Mouse (Mus musculus) erythroid progenitor cell, adult 5-6 weeks (primary cell): Measurements from ENCODE around the gene Osgep. TPM values are rescaled to one million over a fixed set of nuclear protein-coding genes. Genes with fewer than 3 reads are reported as not detected.
"Not testable (repeated sequence)": the region's sequence is repeated elsewhere in the genome, so short reads cannot be mapped to it uniquely, and the experiment has no call there.

Experiments
- ATAC-seq: replicated peaks from 2 replicates; pipeline ENCODE4 v1.8.0; 2016; ENCODE audit warnings: moderate number of reproducible peaks, mild to moderate bottlenecking, moderate TSS enrichment, inconsistent platforms; ENCODE audit not compliant: poor library complexity, low FRiP score, severe bottlenecking
- total RNA-seq, 2 experiments: library from RNA; stranded (forward) in 1 of 2; stranded (reverse) in 1 of 2; fragments of 150-400 nt in 1 of 2; fragments of 186-747, 209-891 nt in 1 of 2; gene quantifications; 2 replicates each; pipeline versions ENCODE4 v1.2.3 to v1.2.4; 2015 to 2017; ENCODE audit warnings: low replicate concordance in 2 of 2

Osgep gene
- total RNA-seq, 2 experiments from 2014 or later: 14.8 to 75.5 TPM

DNA sequence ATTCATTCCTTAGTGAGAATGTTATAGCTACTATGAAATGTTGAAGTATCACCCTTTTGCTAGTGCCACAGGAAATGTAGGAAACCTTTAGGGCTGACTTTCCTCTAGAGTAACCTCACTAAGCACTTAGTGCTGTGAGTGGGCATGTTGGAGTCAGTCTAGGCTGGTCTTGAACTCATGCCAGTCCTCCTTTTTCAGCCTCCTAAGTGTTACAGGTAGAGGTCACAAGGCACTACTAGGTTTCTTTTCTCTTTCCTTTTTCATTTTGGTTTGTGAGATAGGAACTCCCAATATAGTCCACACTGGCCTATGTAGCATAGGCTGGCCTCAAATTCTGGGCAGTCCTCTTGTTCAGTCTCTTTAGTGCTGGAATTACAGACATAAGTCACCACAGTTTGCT lies 29.3 kb downstream of the Osgep start:
- ATAC-seq: no peak

DNA sequence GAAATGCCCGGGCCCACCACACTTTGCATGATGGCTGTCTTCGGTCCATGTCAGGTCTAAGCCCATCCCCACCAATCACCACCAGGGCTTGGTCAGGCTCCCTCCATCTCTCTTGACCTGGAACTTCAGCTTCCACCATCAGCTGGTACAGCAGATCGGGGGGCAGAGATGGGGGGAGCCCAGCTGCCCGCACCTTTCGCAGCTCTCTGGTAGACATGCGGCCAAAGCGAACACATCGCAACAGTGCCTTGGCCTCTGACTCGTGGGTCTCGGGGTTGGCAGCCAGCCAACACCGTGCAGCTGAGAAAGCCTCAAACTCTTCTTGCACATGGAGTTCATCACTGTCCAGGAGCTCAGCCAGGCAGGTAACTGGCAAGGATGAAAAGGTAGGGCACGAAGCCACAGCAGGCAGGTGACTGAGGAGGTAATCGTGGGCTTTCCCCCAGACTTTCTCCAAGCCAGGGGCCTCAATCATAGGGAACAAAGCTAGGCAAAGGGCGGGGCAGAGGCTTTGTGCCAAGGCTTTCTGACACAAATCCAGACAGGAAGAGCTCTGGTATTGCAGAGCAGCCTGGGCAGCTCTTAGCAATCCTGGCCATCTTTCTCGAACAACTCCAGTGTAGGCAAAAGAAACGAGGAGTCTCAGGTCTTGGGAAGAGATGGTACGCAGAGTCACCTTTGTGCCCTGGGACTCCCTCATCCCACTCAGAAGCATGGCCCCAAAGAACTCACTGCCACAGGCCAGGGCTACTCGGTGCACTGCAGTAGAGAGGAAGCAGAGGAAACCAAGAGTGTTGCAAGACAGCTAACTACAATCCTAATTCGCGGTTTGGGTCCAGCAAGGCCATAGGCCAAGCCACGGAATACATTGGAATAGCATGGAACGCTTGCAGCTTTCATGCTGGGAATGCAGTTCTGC lies 31.9 kb downstream of the Osgep start:
- ATAC-seq: no peak

DNA sequence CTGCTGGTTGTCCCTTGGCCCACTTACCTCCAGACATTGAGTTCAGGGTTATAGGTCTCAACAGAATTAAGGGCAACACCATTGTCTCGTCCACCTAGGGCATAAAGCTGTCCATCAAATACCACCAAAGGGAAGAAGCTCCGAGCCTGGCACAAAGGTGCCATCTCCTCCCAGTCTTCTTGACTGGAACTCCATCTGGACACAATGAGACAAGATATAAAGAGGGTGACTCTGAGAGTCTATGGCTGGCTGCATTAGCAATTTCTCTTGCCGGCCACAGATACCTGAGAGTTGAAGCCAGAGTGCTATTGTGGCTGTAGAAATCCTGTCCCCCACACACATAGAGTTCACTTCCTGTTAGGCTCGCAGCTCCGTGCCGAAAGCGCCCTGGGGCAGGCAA lies 32.6 kb downstream of the Osgep start:
- no peak for ATAC-seq

DNA sequence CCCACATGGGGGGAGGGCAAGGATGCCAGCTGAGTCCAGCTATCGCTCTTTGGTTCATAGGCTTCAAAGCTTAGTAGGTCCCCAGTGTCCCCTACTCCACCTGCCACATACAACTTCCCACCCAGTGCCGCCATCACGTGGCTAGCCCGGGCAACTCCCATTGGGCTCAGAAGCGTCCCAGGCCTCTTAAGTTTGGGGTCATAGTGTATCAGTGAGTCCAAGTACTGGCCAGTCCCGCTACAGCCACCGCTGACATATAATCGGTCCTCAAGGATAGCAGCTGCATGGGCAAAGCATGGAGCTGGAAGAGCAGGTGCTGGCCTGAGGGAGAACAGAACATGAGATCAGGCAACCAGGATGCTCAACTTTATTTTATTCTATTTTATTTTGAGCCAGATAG lies 33.1 kb downstream of the Osgep start:
- no peak for ATAC-seq

DNA sequence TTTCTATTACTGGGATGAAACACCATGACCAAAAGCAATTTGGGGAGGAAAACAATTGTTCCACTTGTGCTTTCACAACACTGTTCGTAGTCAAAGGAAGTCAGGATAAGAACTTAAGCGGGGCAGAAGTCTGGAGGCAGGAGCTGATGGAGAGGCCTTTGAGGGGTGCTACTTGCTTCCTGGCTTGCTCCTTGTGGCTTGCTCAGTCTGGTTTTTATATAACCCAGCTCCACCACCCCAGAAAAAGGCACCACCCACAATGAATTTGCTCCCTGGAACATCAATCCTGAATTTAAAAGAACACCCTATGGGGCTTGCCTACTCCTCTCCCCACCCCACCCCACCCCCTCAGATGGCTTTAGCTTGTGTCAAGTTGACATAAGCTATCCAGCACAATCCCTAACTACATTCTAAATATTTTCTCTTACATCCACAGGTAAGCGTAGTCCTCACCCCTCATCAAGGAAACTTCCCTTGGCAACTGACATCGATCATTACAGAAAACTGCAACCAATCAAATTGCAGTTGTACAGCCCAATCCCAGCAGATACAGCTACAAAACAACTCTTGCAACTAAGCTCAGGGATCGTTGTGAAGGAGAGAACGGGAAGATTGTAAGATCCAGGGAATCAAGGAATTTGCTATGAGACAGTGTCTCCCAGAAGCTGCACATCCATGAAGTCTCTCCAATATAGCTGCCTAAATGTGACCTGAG lies 48.3 kb downstream of the Osgep start:
- ATAC-seq: no peak

DNA sequence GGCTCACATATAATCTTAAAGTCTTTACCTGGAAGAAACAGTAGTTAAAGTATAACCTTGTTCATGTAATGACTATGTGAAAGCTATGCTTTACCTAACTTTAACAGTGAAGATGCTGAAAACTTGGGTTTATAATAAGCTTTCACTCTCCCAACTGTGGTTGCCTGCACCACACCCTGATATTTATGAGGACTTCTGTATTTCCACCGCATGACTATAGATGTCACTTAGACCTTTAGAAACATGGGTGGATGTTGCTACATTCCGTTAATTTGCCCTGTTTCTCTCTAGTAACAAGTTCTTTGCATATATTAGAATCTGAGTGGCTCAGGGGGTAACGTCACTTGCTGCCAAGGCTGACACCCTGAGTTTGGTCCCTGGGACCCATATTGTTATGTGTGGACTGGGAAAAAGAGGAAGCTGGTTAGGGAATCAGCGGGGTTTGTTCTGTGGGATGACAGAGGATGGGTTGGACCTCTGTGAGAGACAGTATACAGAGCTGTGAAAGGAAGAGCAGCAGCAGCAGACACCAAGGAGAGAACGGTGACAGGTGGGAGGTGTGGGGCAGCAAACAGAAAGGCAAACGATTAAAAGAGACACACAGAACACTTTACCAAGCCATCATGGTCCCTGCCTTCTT lies 49.0 kb downstream of the Osgep start:
- no peak for ATAC-seq

DNA sequence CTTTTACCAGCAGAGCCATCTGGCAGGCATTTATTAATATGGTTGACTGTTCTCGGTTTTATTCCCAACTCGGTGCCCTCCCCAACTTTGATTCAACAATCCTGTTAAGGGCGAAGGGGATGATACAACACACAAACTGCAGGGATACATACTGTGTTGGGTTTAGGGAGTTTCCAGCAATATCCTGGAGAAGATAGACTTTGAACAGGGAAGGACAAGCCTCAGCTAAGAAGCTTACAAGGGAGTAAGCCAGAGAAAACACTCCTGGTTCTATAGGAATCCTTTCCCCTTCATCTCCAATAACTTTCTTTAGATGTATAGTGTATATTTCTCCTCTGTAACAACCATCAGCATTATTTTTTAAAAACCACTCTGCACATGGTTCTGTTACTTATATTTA lies 49.5 kb downstream of the Osgep start:
- ATAC-seq: no peak

DNA sequence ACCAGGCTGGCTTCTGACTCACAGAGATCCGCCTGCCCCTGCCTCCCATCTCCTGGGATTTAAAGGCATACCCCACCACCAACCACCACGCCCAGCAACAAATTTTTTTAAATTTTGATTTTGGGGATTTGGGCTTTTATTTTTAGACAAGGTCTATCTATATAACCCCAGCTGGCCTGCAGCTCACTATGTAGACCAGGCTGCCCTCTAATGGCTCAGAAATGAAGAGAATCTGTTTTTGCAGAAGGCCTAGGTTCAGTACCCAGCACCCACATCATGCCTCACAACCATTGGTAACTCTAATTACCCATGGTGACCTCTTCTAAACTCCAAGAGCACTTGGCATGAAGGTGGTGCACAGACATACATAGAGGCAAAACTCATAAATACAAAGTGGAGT lies 53.4 kb downstream of the Osgep start:
- no peak for ATAC-seq

DNA sequence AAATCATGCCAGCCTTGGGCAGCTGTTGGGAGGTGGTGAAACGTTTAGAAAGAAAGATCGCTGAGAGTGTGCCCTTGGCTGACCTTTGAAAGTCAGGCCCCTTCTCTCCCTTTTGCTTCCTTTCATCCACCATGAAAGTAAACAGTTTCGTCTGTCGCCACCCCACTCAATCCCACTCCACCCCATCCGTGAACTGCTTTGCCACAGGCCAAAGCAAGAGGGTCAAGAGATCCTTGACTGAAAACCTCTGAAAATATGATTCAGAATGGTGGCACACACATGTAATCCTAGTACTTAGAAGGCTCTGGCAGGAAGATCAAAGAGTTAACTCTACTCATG lies 53.9 kb downstream of the Osgep start:
- no peak for ATAC-seq

DNA sequence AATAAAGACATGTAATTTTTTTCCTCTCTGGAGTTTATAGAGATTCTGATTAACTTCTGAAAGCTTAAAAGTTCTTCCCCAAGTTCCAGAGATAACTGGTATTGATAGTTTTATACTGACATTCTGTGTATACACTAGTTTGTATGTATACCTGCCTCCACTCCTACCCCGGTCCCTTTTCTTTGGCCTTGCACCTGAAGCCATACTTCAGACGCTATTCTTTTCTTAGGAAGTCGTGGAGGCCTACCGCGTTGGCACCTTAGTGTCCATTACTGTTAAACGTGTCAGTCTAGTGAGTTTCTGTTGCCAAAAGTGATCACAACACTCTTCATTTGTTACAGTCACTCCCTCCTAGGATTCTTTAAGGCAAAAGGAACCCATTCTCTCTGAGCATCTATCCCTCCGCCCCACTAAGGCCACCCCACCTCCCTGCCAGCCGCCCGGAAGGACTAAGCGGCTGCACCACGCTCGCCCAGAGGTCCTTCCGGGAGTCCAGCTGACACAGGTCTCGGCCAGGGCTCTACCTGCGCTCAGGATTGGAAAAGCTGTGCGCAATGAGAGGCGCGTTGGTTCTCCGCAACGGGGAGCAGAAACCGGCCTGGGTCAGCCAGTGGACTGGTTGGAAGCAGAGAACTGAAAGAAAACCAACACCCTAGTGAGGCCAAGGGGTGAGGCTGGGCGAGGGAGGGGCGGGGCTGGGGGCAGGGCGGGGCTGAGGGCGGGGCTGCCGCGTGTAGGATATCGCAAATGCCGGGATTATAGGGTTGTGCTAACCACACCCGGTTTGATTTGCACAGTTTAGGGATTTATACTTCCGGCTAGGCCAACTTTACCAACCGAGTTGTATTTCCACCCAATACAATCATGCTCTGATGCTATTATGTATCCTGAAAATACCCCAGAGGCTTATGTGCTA lies 54.5 kb downstream of the Osgep start, which contains the start of gene Tep1:
TSS of gene Tep1 (minus strand) at position 672 of the 916 bp plus-strand sequence.
- ATAC-seq: peak; percentile 54; the same call in 1 of the 2 replicates

DNA sequence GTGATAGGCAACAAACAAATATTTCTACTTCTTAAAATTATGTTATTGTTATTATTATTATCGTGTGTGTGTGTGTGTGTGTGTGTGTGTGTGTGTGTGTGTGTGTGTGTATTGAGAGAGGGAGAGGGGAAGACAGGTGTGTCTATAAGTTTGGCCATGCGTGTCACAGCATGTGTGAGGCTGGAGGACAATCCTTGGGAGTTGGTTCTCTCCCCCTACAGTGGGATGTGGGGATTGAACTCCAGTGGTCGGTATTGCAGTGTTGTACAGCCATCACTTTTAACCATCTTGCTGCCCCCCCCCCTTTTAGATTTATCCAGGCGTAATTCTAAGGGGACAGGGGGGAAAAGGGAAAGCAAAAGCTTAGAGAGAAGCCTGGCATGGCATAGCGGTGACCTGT lies 56.0 kb downstream of the Osgep start:
- no peak for ATAC-seq

DNA sequence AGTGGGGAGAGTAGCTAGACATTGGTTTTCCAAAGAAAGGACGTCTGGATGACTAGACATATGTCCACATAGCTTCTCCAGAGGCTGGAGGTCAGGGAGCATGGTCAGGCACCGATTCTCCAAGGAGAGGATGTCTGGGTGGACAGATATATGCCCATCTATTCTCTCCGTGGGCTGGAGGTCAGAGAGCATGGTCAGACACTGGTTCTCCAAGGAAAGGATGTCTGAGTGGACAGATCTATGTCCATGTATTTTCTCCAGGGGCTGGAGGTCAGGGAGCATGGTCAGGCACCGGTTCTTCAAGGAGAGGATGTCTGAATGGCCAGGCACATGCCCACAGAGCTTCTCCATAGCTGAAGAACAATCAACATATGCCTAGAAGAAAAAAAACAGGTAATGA lies 56.5 kb downstream of the Osgep start:
- ATAC-seq: no peak

DNA sequence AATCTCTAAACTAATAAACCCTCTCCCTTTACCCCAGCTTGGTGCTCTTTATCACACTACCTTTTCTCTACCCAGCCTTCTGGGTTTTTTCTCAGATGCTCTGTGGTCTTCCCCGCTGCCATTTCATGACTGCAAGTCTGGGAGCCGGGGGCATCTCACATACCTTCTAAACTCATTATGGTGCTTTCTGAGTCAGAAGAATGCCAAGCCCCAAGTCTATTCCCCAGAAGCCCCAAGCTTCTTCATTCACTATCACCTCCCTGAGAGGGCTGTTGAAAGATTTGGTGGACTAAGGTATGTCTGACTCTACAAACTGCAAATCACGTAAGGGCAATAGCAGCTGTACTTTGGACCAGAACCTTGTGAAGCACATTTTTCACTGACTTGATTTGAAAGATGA lies 57.7 kb downstream of the Osgep start:
- ATAC-seq: no peak

DNA sequence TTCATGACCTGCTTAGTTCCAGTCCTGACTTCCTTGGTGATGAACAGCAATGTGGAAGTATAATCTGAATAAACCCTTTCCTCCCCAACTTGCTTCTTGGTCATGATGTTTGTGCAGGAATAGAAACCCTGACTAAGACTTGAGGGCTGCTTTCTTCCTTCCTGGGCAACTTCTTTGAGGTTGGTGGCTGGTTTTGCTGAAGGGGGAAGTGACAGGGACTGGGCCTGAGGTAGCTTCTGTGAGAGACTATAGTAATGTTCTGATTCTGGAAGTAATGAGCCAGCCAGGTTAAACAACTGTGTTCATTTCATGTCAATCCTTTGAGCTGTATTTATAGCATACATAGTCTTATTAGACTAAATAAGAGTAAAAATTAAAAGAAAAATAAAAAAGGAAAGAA lies 59.7 kb downstream of the Osgep start:
- ATAC-seq: not testable (repeated sequence)

DNA sequence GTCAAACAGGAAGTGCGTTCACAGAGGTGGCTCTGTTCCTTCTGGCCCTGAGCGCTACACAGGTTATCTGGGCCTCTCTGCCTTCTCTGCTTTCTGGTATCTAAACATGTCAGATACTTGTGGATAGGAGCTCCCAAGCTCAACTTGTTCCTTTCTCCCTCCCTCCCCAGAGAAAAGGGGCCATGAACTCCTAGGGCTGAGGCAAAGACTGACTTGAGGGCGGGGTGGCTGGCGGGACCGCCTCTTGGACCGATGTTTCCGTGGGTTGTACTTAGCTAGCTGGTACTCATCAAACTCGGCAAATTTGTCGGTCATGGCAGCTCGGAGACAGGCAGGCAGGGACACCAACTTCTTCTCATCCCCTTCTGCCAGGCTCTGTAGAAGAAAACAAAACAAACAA lies 62.1 kb downstream of the Osgep start:
- ATAC-seq: no peak

Other genes with a start within 250 kb of the Osgep start
- not detected in 2 replicates for gene Olfr747, start 231.7 kb downstream of the Osgep start, total RNA-seq (2015; ENCODE audit: low replicate concordance)
- not detected in 2 replicates for gene Olfr747, start 231.7 kb downstream of the Osgep start, total RNA-seq (2017; ENCODE audit: low replicate concordance)
- not detected in 2 replicates for gene Olfr748, start 217.5 kb downstream of the Osgep start, total RNA-seq (2015; ENCODE audit: low replicate concordance)
- gene Olfr748, start 217.5 kb downstream of the Osgep start, total RNA-seq (2017; ENCODE audit: low replicate concordance): not detected in 2 replicates
- gene Olfr749, start 179.8 kb downstream of the Osgep start, total RNA-seq (2015; ENCODE audit: low replicate concordance): not detected in 2 replicates
- gene Olfr749, start 179.8 kb downstream of the Osgep start, total RNA-seq (2017; ENCODE audit: low replicate concordance): not detected in 2 replicates
- gene Ttc5, start 139.4 kb downstream of the Osgep start, total RNA-seq (2015; ENCODE audit: low replicate concordance): 13.3 and 21.4 TPM in 2 replicates
- 12.3 and 18.5 TPM in 2 replicates for gene Ttc5, start 139.4 kb downstream of the Osgep start, total RNA-seq (2017; ENCODE audit: low replicate concordance)
- gene Ccnb1ip1, start 117.2 kb downstream of the Osgep start, total RNA-seq (2015; ENCODE audit: low replicate concordance): not detected in 2 replicates
- not detected in 2 replicates for gene Ccnb1ip1, start 117.2 kb downstream of the Osgep start, total RNA-seq (2017; ENCODE audit: low replicate concordance)
- 18.0 and 29.3 TPM in 2 replicates for gene Parp2, start 117.1 kb downstream of the Osgep start, total RNA-seq (2015; ENCODE audit: low replicate concordance)
- 32.5 and 63.5 TPM in 2 replicates for gene Parp2, start 117.1 kb downstream of the Osgep start, total RNA-seq (2017; ENCODE audit: low replicate concordance)
- gene Tep1, start 54.3 kb downstream of the Osgep start, total RNA-seq (2015; ENCODE audit: low replicate concordance): 12.3 and 13.8 TPM in 2 replicates
- 3.0 and 3.6 TPM in 2 replicates for gene Tep1, start 54.3 kb downstream of the Osgep start, total RNA-seq (2017; ENCODE audit: low replicate concordance)
- not detected in 2 replicates for gene Klhl33, start 27.4 kb downstream of the Osgep start, total RNA-seq (2015; ENCODE audit: low replicate concordance)
- not detected in 2 replicates for gene Klhl33, start 27.4 kb downstream of the Osgep start, total RNA-seq (2017; ENCODE audit: low replicate concordance)
- gene Apex1, start 75 bp upstream of the Osgep start, total RNA-seq (2015; ENCODE audit: low replicate concordance): 16.6 and 28.9 TPM in 2 replicates
- 8.3 and 13.2 TPM in 2 replicates for gene Apex1, start 75 bp upstream of the Osgep start, total RNA-seq (2017; ENCODE audit: low replicate concordance)
- gene Pip4p1, start 6.0 kb upstream of the Osgep start, total RNA-seq (2015; ENCODE audit: low replicate concordance): 34.4 and 37.8 TPM in 2 replicates
- gene Pip4p1, start 6.0 kb upstream of the Osgep start, total RNA-seq (2017; ENCODE audit: low replicate concordance): 23.5 and 28.2 TPM in 2 replicates
- gene Pnp, start 6.2 kb upstream of the Osgep start, total RNA-seq (2015; ENCODE audit: low replicate concordance): 256 and 266 TPM in 2 replicates
- 218 and 252 TPM in 2 replicates for gene Pnp, start 6.2 kb upstream of the Osgep start, total RNA-seq (2017; ENCODE audit: low replicate concordance)
- not detected in 2 replicates for gene Gm49342, start 19.6 kb upstream of the Osgep start, total RNA-seq (2015; ENCODE audit: low replicate concordance)
- gene Gm49342, start 19.6 kb upstream of the Osgep start, total RNA-seq (2017; ENCODE audit: low replicate concordance): 59.7 TPM in 1 of 2 replicates, not detected in the other
- gene Pnp2, start 31.1 kb upstream of the Osgep start, total RNA-seq (2015; ENCODE audit: low replicate concordance): 71.0 and 182 TPM in 2 replicates
- 38.7 and 45.7 TPM in 2 replicates for gene Pnp2, start 31.1 kb upstream of the Osgep start, total RNA-seq (2017; ENCODE audit: low replicate concordance)
- gene Rnase10, start 82.9 kb upstream of the Osgep start, total RNA-seq (2015; ENCODE audit: low replicate concordance): not detected in 2 replicates
- gene Rnase10, start 82.9 kb upstream of the Osgep start, total RNA-seq (2017; ENCODE audit: low replicate concordance): not detected in 2 replicates
- not detected in 2 replicates for gene Rnase9, start 117.0 kb upstream of the Osgep start, total RNA-seq (2015; ENCODE audit: low replicate concordance)
- not detected in 2 replicates for gene Rnase9, start 117.0 kb upstream of the Osgep start, total RNA-seq (2017; ENCODE audit: low replicate concordance)
- gene Rnase11, start 125.3 kb upstream of the Osgep start, total RNA-seq (2015; ENCODE audit: low replicate concordance): not detected in 2 replicates
- not detected in 2 replicates for gene Rnase11, start 125.3 kb upstream of the Osgep start, total RNA-seq (2017; ENCODE audit: low replicate concordance)
- gene Rnase12, start 132.8 kb upstream of the Osgep start, total RNA-seq (2015; ENCODE audit: low replicate concordance): 7.1 TPM in 1 of 2 replicates, not detected in the other
- gene Rnase12, start 132.8 kb upstream of the Osgep start, total RNA-seq (2017; ENCODE audit: low replicate concordance): 7.3 TPM in 1 of 2 replicates, not detected in the other
- not detected in 2 replicates for gene Olfr750, start 149.5 kb upstream of the Osgep start, total RNA-seq (2015; ENCODE audit: low replicate concordance)
- gene Olfr750, start 149.5 kb upstream of the Osgep start, total RNA-seq (2017; ENCODE audit: low replicate concordance): not detected in 2 replicates
- 8.0 and 11.5 TPM in 2 replicates for gene Rnase4, start 166.2 kb upstream of the Osgep start, total RNA-seq (2015; ENCODE audit: low replicate concordance)
- 6.4 and 10.3 TPM in 2 replicates for gene Rnase4, start 166.2 kb upstream of the Osgep start, total RNA-seq (2017; ENCODE audit: low replicate concordance)
- gene Ang, start 166.3 kb upstream of the Osgep start, total RNA-seq (2015; ENCODE audit: low replicate concordance): 8.0 and 17.7 TPM in 2 replicates
- gene Ang, start 166.3 kb upstream of the Osgep start, total RNA-seq (2017; ENCODE audit: low replicate concordance): 2.2 TPM in 1 of 2 replicates, not detected in the other
- not detected in 2 replicates for gene Eddm3b, start 189.5 kb upstream of the Osgep start, total RNA-seq (2015; ENCODE audit: low replicate concordance)
- gene Eddm3b, start 189.5 kb upstream of the Osgep start, total RNA-seq (2017; ENCODE audit: low replicate concordance): not detected in 2 replicates
- 10.5 and 25.6 TPM in 2 replicates for gene Rnase6, start 199.0 kb upstream of the Osgep start, total RNA-seq (2015; ENCODE audit: low replicate concordance)
- 11.7 and 13.3 TPM in 2 replicates for gene Rnase6, start 199.0 kb upstream of the Osgep start, total RNA-seq (2017; ENCODE audit: low replicate concordance)
- not detected in 2 replicates for gene Rnase1, start 221.9 kb upstream of the Osgep start, total RNA-seq (2015; ENCODE audit: low replicate concordance)
- not detected in 2 replicates for gene Rnase1, start 221.9 kb upstream of the Osgep start, total RNA-seq (2017; ENCODE audit: low replicate concordance)
- not detected in 2 replicates for gene Rnase2b, start 237.4 kb upstream of the Osgep start, total RNA-seq (2015; ENCODE audit: low replicate concordance)
- gene Rnase2b, start 237.4 kb upstream of the Osgep start, total RNA-seq (2017; ENCODE audit: low replicate concordance): not detected in 2 replicates